Mouse (Mus musculus) gonadal fat pad, adult 2 months (tissue): ENCODE results near the gene Gla. TPM values are rescaled to one million over a fixed set of nuclear protein-coding genes. Genes with fewer than 3 reads are reported as not detected.

Experiments
- DNase-seq: peaks from one replicate; pipeline ENCODE4 v3.0.0-alpha.2; 2012; ENCODE audit warnings: low read depth
- polyA plus RNA-seq: library from polyadenylated mRNA; depleted of rRNA; stranded (reverse); fragments of >200 nt; gene quantifications from 2 replicates; pipeline ENCODE4 v1.2.3, GENCODE M21; 2012; rRNA removed

The Gla gene
- polyA plus RNA-seq, result 3.8 and 4.8 TPM in 2 replicates

DNA sequence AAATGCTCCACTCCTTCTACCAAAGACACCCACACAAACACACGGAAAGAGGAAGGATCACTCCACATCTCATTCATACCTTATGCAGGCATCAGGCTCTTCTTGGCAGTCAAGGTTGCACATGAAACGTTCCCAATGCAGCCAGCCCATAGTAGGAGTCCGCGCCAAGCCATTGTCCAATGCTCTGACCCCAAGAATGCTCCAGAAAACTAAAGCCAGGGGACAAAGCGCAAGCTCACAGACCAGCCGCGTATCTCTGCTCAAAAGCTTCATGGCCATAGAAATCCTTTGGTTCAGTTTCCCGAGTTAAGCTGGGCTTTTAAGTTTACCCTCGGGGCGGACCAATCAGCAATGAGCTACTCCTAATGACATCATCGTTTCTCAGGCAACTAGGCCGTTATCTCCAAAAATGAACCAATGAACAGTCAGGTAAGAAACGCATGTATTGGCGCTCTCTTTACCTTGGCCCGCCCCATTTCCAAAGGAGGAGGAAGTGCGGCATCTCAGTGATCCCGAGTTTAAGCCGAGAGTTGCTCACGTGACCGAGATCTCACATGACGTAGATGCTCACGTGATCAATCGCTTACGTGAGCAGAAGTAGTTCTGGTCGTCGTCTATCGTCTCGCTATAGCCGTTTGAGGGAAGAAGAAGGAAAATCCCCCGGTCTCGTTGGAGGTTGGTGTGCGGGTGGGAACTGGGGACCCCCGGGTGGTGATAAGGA is at the start of gene Gla, which contains the start of gene Hnrnph2:
Gla (minus strand) TSS at position 467 of the 721 bp plus-strand sequence.
Hnrnph2 (plus strand) TSS at position 521 of the 721 bp plus-strand sequence.
- DNase-seq, result peak; percentile 82

- DNase-seq, result no peak
Measured at GRCm38 (mm10) chrX:134648031-134648692, 47.2 kb upstream of the Gla start.

DNA sequence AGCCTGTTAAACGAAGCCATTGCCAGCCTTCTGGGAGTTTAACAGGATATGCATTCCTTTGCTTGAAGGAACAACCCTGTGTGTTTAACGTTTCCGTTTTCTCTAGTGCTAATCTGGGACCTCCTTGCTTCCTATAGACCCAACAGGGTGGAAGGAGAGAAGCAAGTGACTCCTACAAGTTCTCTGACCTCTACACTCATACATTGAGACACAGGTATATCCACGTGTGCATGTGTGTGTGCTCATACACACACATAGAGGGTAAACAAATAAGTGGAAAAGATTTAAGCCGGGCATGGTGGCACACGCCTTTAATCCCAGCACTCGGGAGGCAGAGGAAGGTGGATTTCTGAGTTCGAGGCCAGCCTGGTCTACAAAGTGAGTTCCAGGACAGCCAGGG is 46.5 kb upstream of the Gla start:
- DNase-seq, result no peak

- no peak for DNase-seq
Measured at GRCm38 (mm10) chrX:134646338-134646737, 45.4 kb upstream of the Gla start.

- no peak for DNase-seq
Measured at GRCm38 (mm10) chrX:134641000-134641760, 40.3 kb upstream of the Gla start.

GRCm38 (mm10) chrX:134635860-134636259 is 34.9 kb upstream of the Gla start:
- DNase-seq, result no peak

- DNase-seq, result no peak
Measured at GRCm38 (mm10) chrX:134635111-134635510, 34.2 kb upstream of the Gla start.

DNA sequence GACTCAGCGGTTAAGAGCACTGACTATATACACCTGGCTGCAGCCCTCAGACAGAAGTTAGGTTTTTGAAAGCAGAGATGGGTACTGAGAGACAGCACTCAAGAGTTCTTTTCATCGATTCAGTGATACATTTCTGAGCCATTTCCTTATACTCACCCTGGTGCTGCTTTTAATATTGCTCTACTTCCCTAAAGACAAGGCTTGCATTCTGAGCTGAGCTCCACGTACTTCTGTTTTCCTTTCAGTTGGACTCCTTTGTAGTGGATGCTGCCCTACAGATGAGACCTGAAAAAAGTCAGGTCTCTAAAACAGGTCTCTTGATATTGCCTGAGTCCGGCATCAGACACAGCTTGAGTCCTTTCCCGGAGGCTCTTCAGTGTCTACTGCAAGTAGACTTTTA is 31.8 kb upstream of the Gla start:
- DNase-seq, result no peak

- DNase-seq, result no peak
Measured at GRCm38 (mm10) chrX:134628200-134628599, 27.3 kb upstream of the Gla start.

- no peak for DNase-seq
Measured at GRCm38 (mm10) chrX:134623350-134623749, 22.4 kb upstream of the Gla start.

DNA sequence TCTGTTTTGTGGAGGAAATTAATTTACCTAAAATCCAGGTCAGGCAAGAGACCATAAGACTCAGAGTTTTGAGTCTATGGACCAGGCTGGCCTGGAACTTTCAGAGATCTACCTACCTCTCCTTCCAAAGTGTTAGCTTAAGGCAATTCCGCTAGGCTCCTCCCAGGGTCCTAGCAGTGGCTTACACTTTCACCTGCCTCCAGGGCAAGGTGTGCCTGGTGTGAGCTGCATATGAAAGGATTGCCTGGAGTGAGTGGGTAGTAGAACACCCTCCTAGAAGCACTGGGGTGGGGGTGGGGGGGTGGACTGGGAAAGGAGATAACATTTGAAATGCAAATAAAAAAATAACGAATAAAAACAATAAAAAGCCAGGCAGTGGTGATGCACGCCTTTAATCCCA is 20.8 kb upstream of the Gla start:
- DNase-seq, result no peak

DNA sequence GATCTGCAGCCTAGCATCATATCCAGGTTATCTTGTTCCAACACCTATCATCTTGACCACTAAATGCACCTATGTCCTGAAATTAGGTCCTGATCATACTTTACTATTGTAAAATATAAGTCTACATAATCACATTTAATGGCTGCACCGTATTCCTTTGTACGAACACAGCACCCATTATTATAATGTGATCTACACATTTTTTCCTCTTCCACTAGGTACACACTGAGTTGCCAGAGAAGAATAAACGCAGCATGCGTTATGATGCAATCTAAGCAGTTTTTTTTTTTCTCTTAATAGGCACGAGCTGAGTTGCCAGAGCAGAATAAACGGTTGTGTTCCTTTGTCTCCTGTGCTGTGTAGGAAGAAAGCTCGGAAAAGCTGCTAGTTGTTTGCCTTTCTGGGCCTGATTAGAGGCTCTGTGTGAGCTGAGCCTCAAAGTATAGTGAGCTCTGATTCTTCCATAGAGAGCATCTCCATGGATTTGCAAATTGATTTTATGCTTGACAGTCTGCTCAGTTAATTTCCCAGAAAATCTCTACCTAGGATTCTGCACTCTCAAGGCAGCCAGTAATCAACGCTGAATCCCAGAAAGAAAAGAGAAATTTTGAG is 19.4 kb upstream of the Gla start:
- no peak for DNase-seq

- no peak for DNase-seq
Measured at GRCm38 (mm10) chrX:134619695-134620094, 18.8 kb upstream of the Gla start.

- no peak for DNase-seq
Measured at GRCm38 (mm10) chrX:134614306-134614705, 13.4 kb upstream of the Gla start.

DNA sequence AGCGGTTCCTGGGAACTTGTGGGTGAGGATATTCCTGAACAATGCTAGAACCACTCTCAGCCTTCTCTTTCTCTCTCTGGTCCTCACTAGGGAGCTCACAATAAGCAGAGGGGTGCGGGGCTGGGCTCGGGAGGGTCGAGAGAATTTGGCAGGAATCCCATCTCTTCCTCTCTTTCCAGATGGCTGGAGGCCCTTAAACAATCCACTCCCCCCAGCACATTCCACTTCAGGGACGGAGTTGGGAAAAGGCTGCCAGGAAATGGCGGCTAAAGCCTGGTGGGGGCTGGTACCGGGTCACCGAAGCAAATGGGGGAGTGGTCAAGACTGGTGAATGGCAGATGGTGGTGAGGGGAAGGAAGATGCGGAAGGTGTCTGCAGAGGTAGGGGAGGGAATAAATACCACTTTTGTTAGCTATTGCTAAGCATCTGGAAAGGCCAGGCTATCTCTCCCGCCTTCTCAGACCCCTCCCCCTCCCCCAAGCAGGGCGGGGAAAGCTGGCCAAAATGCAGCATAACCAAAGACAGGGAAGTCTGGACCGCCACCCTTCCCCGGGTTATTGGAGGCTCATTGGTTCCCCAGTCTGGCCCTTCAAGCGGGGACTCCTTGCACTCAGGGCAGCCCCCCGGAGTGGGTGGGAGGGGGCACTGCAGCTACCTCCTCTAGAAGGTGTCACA is 11.5 kb upstream of the Gla start:
- DNase-seq, result no peak

GRCm38 (mm10) chrX:134610984-134611383 is 10.1 kb upstream of the Gla start:
- DNase-seq, result no peak

GRCm38 (mm10) chrX:134609472-134609871 is 8.5 kb upstream of the Gla start:
- DNase-seq, result no peak

GRCm38 (mm10) chrX:134601380-134602120 is 625 bp upstream of the Gla start:
- no peak for DNase-seq

GRCm38 (mm10) chrX:134599922-134600565 is 881 bp downstream of the Gla start:
- DNase-seq, result no peak

- no peak for DNase-seq
Measured at GRCm38 (mm10) chrX:134589836-134590235, 11.1 kb downstream of the Gla start.
